Mouse (Mus musculus) testis, postnatal 14 days (tissue): ENCODE results near the gene Epha10.
A peak's percentile ranks its signal among the peaks of the same experiment; 100 is the strongest.

Source experiments
- DNase-seq: peaks from one replicate; pipeline ENCODE4 v3.0.0; 2021; ENCODE audit warnings: low spot score

Gene Epha10

GRCm38 (mm10) chr4:124880599-124880998 is at the start of gene Epha10:
TSS of gene Epha10 (plus strand) at chr4:124880899.
- no peak for DNase-seq

DNA sequence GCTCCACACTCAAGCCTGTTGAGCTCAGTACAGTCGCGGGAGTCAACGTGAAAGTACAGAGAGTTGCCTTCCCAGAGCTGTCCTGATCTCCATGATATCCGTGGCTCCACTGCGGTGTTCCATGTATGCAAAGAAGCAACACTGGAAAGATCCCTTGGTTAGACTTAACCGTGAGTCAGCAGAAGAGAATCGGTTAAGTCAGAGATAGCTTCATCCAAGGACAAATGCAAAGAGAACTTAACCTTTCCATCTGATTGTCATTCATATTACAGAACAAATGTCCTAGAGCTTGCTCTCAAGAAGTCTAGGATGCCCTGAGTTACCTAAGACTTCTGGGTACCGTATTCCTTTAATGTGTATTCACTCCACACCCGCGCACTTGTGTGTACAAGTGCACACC is 47.9 kb upstream of the Epha10 start:
- no peak for DNase-seq

- DNase-seq: no peak
Observed at GRCm38 (mm10) chr4:124838035-124838700, 42.5 kb upstream of the Epha10 start.

GRCm38 (mm10) chr4:124840998-124841397 is 39.7 kb upstream of the Epha10 start:
- no peak for DNase-seq

- DNase-seq: no peak
Observed at GRCm38 (mm10) chr4:124843493-124843892, 37.2 kb upstream of the Epha10 start.

- peak; percentile 76 for DNase-seq
Observed at GRCm38 (mm10) chr4:124847573-124847972, 33.1 kb upstream of the Epha10 start.

DNA sequence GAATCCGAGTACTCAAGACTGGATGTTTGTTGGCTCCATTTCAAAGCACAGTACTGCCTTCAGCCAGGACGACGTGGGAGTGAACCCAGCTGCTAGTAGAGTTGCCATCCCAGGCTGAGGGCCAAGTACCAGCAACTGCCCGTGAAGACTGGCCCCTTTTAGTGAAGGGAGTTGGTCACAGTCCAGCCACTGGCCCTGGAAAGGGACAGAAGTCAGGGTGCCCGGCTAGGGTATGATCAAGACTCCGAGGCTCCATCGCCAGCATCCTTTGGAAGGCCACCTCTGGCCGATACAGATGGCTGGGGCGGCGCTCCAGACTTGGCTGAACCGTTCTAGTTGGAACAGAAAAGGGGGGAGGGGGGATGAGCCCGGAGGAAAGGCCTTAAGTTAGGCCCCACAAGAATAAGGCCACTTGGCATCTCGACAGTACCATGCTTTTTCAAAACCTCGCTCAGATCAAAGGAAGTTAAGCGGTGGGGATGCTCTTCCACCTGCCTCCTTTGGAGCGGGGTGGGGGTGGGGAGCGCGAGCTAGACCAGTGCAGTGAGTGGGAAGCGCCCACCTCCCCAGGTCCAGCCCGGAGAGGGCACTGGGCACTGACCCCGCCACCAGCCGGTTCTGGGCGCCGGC is 31.0 kb upstream of the Epha10 start:
- DNase-seq: peak; percentile 84

- peak; percentile 95 for DNase-seq
Observed at GRCm38 (mm10) chr4:124850261-124850913, 30.3 kb upstream of the Epha10 start, which contains the start of gene Yrdc. TSS of gene Yrdc (plus strand) at chr4:124850679.

GRCm38 (mm10) chr4:124850933-124851658 is 29.6 kb upstream of the Epha10 start, which contains the start of gene 1110065P20Rik:
TSS of gene 1110065P20Rik (minus strand) at chr4:124851196.
- DNase-seq: peak; percentile 86

- DNase-seq: no peak
Observed at GRCm38 (mm10) chr4:124856294-124856693, 24.4 kb upstream of the Epha10 start.

- DNase-seq: no peak
Observed at GRCm38 (mm10) chr4:124858370-124858769, 22.3 kb upstream of the Epha10 start.

GRCm38 (mm10) chr4:124860446-124860845 is 20.3 kb upstream of the Epha10 start:
- peak; percentile 71 for DNase-seq

DNA sequence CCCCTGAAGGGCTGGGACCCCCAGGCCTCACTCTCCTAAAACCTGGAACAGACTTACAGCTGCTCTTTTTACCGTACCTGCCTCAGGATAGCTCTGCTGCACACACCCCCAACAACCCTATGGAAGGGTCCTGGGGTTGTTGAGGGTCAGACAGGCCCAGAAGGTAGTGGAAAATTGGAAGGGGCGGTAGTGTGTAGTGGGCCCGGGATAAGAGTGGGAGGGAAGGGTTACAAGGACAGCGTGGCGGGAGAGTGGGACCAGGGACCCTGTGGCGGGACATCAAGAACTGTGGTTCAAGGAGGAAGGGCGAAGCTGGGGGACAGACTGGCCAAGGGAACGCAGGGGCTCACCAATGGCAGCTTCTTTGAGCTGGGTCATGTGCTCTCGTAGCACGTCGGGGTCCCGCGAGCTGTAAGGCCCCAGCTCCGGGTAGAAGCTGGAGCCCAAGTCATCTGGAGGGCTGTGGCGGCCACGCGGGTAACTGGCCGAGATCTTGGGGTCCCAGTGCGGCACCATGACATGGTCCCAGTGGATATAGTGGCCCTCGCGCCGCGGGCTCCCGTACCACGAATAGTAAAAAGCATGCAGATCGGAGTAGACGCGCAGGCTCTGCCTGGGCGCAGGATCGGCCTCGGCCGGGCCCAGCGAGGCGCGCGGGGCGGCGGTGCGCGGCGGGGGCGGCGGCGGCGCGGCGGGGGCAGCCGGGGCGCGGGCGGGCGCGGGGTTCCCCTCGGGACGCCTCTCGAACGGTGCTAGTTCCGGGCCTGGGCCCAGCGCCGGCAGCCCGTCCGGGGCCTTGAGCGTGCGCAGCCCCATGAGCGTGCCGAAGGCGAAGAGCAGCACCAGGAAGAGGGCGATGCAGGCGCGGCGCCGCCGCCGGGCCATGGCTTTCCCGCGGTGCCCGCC is 19.2 kb upstream of the Epha10 start, which contains the start of gene Maneal:
TSS of gene Maneal (minus strand) at position 889 of the 906 bp plus-strand sequence.
- DNase-seq: no peak

- DNase-seq: peak; percentile 21
Observed at GRCm38 (mm10) chr4:124872719-124873118, 8.0 kb upstream of the Epha10 start.

DNA sequence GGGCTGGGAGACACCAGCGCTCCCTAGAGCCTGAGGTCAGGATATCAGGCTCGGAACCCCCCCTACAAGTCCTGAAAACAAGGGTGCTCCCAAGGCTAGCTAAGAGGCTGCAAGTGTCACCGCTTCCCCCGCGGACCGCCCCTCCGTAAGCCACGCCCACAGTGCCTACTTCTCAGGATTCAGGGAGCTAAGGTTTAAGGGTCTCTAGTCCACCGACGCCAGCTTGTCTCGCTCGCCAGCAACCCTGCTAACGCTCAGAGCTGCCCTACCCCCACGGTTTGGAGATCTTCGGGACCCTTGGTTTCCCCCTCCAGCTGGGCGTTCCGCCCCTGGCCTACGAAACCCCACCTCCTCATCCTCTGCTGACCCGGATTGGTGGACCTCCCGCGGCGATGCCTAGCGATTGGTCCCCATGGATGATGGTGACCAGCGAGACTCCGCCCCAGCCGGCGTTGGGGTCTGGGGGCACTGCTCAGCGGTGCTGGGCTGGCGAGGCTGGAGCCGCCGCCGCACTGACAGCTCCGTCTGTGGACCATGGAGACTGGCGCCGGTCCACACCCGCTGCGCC is 726 bp downstream of the Epha10 start:
- peak; percentile 61 for DNase-seq

DNA sequence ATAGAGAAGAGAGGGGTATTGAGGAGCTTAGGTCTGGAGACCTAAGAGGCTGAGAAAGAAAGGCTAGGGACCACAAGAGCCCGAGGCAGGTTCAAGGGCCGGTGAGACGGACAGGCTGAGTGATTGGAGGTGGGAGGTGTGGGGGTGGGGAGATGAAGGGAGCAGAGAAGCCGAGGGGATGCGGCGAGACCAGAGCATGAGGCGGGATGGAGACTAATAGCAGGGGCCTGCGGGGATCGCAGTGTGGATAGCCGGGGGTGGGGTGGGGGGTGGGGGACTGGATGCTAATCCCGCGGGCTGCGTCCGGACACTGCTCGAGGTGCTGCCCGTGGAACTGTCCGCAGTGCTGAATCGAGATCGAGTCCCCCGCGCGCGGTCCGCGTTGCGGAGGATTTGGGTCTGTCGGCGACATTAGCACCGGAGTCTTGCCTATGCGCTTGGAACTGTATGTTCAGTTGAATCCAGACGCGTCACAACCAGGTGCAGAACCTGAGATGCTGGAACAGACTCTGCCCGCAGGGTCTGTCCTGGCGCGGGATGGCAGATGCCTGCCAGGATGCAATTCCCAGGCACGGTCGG is 1.5 kb downstream of the Epha10 start:
- DNase-seq: no peak

DNA sequence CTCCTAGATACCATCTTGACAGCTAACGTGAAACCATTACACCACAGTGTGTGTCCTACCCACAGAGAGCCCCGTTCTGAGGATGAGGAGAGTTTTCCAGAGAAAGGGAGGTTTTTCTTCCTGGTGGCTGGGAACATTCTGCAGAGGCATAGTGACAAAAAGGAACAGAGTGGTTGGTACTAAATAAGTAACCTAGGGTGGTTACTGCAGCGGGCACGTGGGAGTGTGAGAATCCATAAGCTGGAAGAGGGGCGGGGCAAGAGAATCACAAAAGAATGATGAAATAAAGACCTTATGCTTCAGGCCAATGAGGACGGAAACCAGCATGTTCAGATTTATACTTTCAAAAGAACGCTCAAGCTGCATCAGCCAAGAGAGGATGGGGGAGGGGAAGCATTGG is 8.0 kb downstream of the Epha10 start:
- no peak for DNase-seq

- no peak for DNase-seq
Observed at GRCm38 (mm10) chr4:124889935-124890334, 9.2 kb downstream of the Epha10 start.

DNA sequence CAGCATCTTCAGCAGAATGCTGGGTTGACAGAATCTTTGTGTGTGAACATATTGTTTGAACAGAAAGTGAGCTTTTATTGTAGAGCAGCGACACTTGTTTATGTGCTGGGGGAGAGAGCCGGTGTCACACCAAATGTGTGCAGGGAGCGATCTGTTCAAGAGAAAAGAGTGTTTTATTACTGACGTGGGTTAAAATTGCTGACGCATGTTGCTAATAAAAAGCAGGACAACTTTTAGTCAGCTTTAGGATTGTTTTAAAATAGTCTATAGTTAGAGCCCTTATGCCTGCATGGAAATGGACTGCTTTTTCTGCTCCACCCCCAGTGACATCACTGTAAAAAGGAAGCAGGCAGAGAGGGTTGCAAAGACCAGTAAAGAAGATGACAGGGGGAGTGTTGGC is 10.1 kb downstream of the Epha10 start:
- no peak for DNase-seq

- no peak for DNase-seq
Observed at GRCm38 (mm10) chr4:124893769-124894168, 13.1 kb downstream of the Epha10 start.
